Mouse (Mus musculus): ENCODE data around the gene Cacna2d4. TPM values are rescaled to one million over a fixed set of nuclear protein-coding genes. Genes with fewer than 3 reads are reported as not detected.

Cacna2d4 gene
- polyA plus RNA-seq, 1 experiment from 2014 or later, result not detected

GRCm38 (mm10) chr6:119389089-119389488 is 152.8 kb downstream of the Cacna2d4 start:
- no peaks in the 10 kb centered on the region for H3K36me3 ChIP-seq
- no peaks in the 10 kb centered on the region for H3K27me3 ChIP-seq (ENCODE audit: low read depth, poor library complexity, severe bottlenecking)
- peaks cover 23% of the 10 kb centered on the region for H3K4me1 ChIP-seq
- no peak for DNase-seq (ENCODE audit: low spot score)
- H3K4me3 ChIP-seq, result peak overlapping the region; percentile 92
- H3K9me3 ChIP-seq (replicated peaks), result no peaks in the 10 kb centered on the region
- H3K27ac ChIP-seq, result peak overlapping the region; percentile 96
- WGBS, result 37% methylated on average over 10 of the region's 10 CpGs

- WGBS, result 94% methylated on average over 4 of the region's 4 CpGs
- H3K27ac ChIP-seq, result no peak overlapping the region
- no peak overlapping the region for H3K4me3 ChIP-seq
- peaks cover 24% of the 10 kb centered on the region for H3K4me1 ChIP-seq
- no peaks in the 10 kb centered on the region for H3K9me3 ChIP-seq (replicated peaks)
- H3K27me3 ChIP-seq (ENCODE audit: low read depth, poor library complexity, severe bottlenecking), result no peaks in the 10 kb centered on the region
- no peak for DNase-seq (ENCODE audit: low spot score)
- no peaks in the 10 kb centered on the region for H3K36me3 ChIP-seq
Observed at GRCm38 (mm10) chr6:119390728-119391127, 154.4 kb downstream of the Cacna2d4 start.

- Histone ChIP-seq H3K4me1 (peaks cover 13% of the 10 kb centered on the region), H3K27ac (no peak overlapping the region), H3K27me3 (ENCODE audit: low read depth, poor library complexity, severe bottlenecking) (no peaks in the 10 kb centered on the region), H3K4me3 (no peak overlapping the region), H3K36me3 (no peaks in the 10 kb centered on the region), H3K9me3 (replicated peaks) (no peaks in the 10 kb centered on the region)
- WGBS, result 89% methylated on average over 9 of the region's 9 CpGs
- DNase-seq (ENCODE audit: low spot score), result no peak
Observed at GRCm38 (mm10) chr6:119392836-119393235, 156.5 kb downstream of the Cacna2d4 start.

- WGBS, result 87% methylated on average over 14 of the region's 14 CpGs
- H3K9me3 ChIP-seq (replicated peaks), result no peaks in the 10 kb centered on the region
- 0 out of 2 replicates have a peak, but pooled peaks cover 3% of the 10 kb centered on the region for H3K4me1 ChIP-seq
- DNase-seq (ENCODE audit: low spot score), result no peak
- no peak overlapping the region for H3K27ac ChIP-seq
- no peaks in the 10 kb centered on the region for H3K36me3 ChIP-seq
- H3K27me3 ChIP-seq (ENCODE audit: low read depth, poor library complexity, severe bottlenecking), result no peaks in the 10 kb centered on the region
- no peak overlapping the region for H3K4me3 ChIP-seq
Observed at GRCm38 (mm10) chr6:119395421-119396308, 159.3 kb downstream of the Cacna2d4 start.

- H3K4me1 ChIP-seq, result 0 out of 2 replicates have a peak, but pooled peaks cover 3% of the 10 kb centered on the region
- WGBS, result 54% methylated on average over 5 of the region's 5 CpGs
Observed at GRCm38 (mm10) chr6:119396309-119396634, 159.9 kb downstream of the Cacna2d4 start.

GRCm38 (mm10) chr6:119399371-119399770 is 163.0 kb downstream of the Cacna2d4 start:
- WGBS, result 84% methylated on average over 3 of the region's 3 CpGs
- H3K27ac ChIP-seq, result no peak overlapping the region
- no peaks in the 10 kb centered on the region for H3K9me3 ChIP-seq (replicated peaks)
- no peaks in the 10 kb centered on the region for H3K36me3 ChIP-seq
- H3K4me3 ChIP-seq, result no peak overlapping the region
- no peak for DNase-seq (ENCODE audit: low spot score)
- no peaks in the 10 kb centered on the region for H3K27me3 ChIP-seq (ENCODE audit: low read depth, poor library complexity, severe bottlenecking)
- H3K4me1 ChIP-seq, result 0 out of 2 replicates have a peak, but pooled peaks cover 3% of the 10 kb centered on the region

More at GRCm38 (mm10) chr6:119396309-119396634, 159.9 kb downstream of the Cacna2d4 start:
- Histone ChIP-seq H3K27me3 (ENCODE audit: low read depth, poor library complexity, severe bottlenecking) (no peaks in the 10 kb centered on the region), H3K4me3 (no peak overlapping the region), H3K36me3 (no peaks in the 10 kb centered on the region), H3K27ac (no peak overlapping the region), H3K9me3 (replicated peaks) (no peaks in the 10 kb centered on the region)
- peak; percentile 26 for DNase-seq (ENCODE audit: low spot score)

- Histone ChIP-seq H3K4me3 (no peak overlapping the region), H3K27ac (no peak overlapping the region), H3K9me3 (replicated peaks) (no peaks in the 10 kb centered on the region), H3K4me1 (0 out of 2 replicates have a peak, but pooled peaks cover 3% of the 10 kb centered on the region), H3K27me3 (ENCODE audit: low read depth, poor library complexity, severe bottlenecking) (no peaks in the 10 kb centered on the region), H3K36me3 (no peaks in the 10 kb centered on the region)
- no peak for DNase-seq (ENCODE audit: low spot score)
- WGBS, result 93% methylated on average over 3 of the region's 3 CpGs
Observed at GRCm38 (mm10) chr6:119400649-119401048, 164.3 kb downstream of the Cacna2d4 start.

- WGBS, result 92% methylated on average over 8 of the region's 8 CpGs
- no peak overlapping the region for H3K27ac ChIP-seq
Observed at GRCm38 (mm10) chr6:119401545-119402304, 165.4 kb downstream of the Cacna2d4 start.

More at GRCm38 (mm10) chr6:119401545-119402304, 165.4 kb downstream of the Cacna2d4 start:
- H3K4me1 ChIP-seq, result no peaks in the 10 kb centered on the region
- no peaks in the 10 kb centered on the region for H3K9me3 ChIP-seq (replicated peaks)
- H3K36me3 ChIP-seq, result no peaks in the 10 kb centered on the region
- H3K27me3 ChIP-seq (ENCODE audit: low read depth, poor library complexity, severe bottlenecking), result no peaks in the 10 kb centered on the region
- DNase-seq (ENCODE audit: low spot score), result no peak
- no peak overlapping the region for H3K4me3 ChIP-seq

Other genes starting within 250 kb of the Cacna2d4 start
- 5.7 and 8.9 TPM in 2 replicates for gene Dcp1b, start 61.3 kb upstream of the Cacna2d4 start, polyA plus RNA-seq (2016; fragmentation: Nextera tagmentation; extraction: Ambion mirVana)
- 5.7 and 10.2 TPM in 2 replicates for gene Cacna1c, start 40.1 kb upstream of the Cacna2d4 start, polyA plus RNA-seq (2016; fragmentation: Nextera tagmentation; extraction: Ambion mirVana)
- not detected in 2 replicates for gene Lrtm2, start 94.2 kb downstream of the Cacna2d4 start, polyA plus RNA-seq (2016; fragmentation: Nextera tagmentation; extraction: Ambion mirVana)
- gene Adipor2, start 181.2 kb downstream of the Cacna2d4 start, polyA plus RNA-seq (2016; fragmentation: Nextera tagmentation; extraction: Ambion mirVana), result 27.8 and 29.4 TPM in 2 replicates
- gene Fbxl14, start 243.1 kb downstream of the Cacna2d4 start, polyA plus RNA-seq (2016; fragmentation: Nextera tagmentation; extraction: Ambion mirVana), result 3.0 and 3.5 TPM in 2 replicates